Mouse (Mus musculus) CD4-positive, CD25-positive, alpha-beta regulatory T cell, adult 2 months (primary cell): Measurements from ENCODE around the gene Clk3.
"Not testable (repeated sequence)": the region's sequence is repeated elsewhere in the genome, so short reads cannot be mapped to it uniquely, and the experiment has no call there.

Experiments used
- DNase-seq: peaks from one replicate; pipeline ENCODE4 v3.0.0-alpha.2; 2012; ENCODE audit warnings: low read depth, low spot score

The Clk3 gene

GRCm38 (mm10) chr9:57724701-57725100 is 41.0 kb downstream of the Clk3 start:
- no peak for DNase-seq

GRCm38 (mm10) chr9:57723796-57724195 is 41.9 kb downstream of the Clk3 start:
- DNase-seq, result no peak

- DNase-seq, result no peak
Observed at GRCm38 (mm10) chr9:57723315-57723715, 42.3 kb downstream of the Clk3 start.

GRCm38 (mm10) chr9:57722371-57722770 is 43.3 kb downstream of the Clk3 start:
- no peak for DNase-seq

GRCm38 (mm10) chr9:57720736-57721135 is 44.9 kb downstream of the Clk3 start:
- DNase-seq, result no peak

GRCm38 (mm10) chr9:57718408-57718807 is 47.3 kb downstream of the Clk3 start:
- DNase-seq, result no peak

- peak; percentile 45 for DNase-seq
Observed at GRCm38 (mm10) chr9:57712194-57712593, 53.5 kb downstream of the Clk3 start.

GRCm38 (mm10) chr9:57710214-57710613 is 55.4 kb downstream of the Clk3 start:
- DNase-seq, result not testable (repeated sequence)

- peak; percentile 59 for DNase-seq
Observed at GRCm38 (mm10) chr9:57708720-57709274, 56.9 kb downstream of the Clk3 start.

GRCm38 (mm10) chr9:57708068-57708719 is 57.5 kb downstream of the Clk3 start, which contains the start of gene Edc3:
Gene Edc3, plus strand, starts transcription at chr9:57708540.
- DNase-seq, result peak; percentile 93

- DNase-seq, result no peak
Observed at GRCm38 (mm10) chr9:57706496-57706895, 59.2 kb downstream of the Clk3 start.
